Mouse (Mus musculus): ENCODE results near the gene Megf9. TPM values are rescaled to one million over a fixed set of nuclear protein-coding genes. Genes with fewer than 3 reads are reported as not detected.

Gene Megf9
- polyA plus RNA-seq, 1 experiment from 2014 or later: 5.0 TPM

- Histone ChIP-seq H3K36me3 (ENCODE audit: control insufficient read depth, insufficient read depth, low read length) (no peaks in the 10 kb centered on the region), H3K9ac (ENCODE audit: low read depth, low read length) (no peak overlapping the region), H3K27ac (ENCODE audit: low read depth, low read length) (no peak overlapping the region), H3K4me1 (replicated peaks; ENCODE audit: control insufficient read depth, insufficient read depth, low read length) (no peaks in the 10 kb centered on the region), H3K9me3 (ENCODE audit: control insufficient read depth, low read length) (no peaks in the 10 kb centered on the region), H3K4me2 (no peak overlapping the region), H3K4me3 (ENCODE audit: low read depth, low read length) (no peak overlapping the region), H3K27me3 (replicated peaks; ENCODE audit: control insufficient read depth, insufficient read depth, low read length) (no peaks in the 10 kb centered on the region)
- no peak for ATAC-seq (replicated peaks; ENCODE audit: low FRiP score)
- 74% methylated on average over 4 of the region's 4 CpGs for WGBS
- no peak for DNase-seq (ENCODE audit: low spot score)
Measured at GRCm38 (mm10) chr4:70481931-70482330, 52.9 kb downstream of the Megf9 start.

- ATAC-seq (replicated peaks; ENCODE audit: low FRiP score): no peak
- Histone ChIP-seq H3K36me3 (ENCODE audit: control insufficient read depth, insufficient read depth, low read length) (no peaks in the 10 kb centered on the region), H3K27me3 (replicated peaks; ENCODE audit: control insufficient read depth, insufficient read depth, low read length) (no peaks in the 10 kb centered on the region), H3K9ac (ENCODE audit: low read depth, low read length) (no peak overlapping the region), H3K27ac (ENCODE audit: low read depth, low read length) (no peak overlapping the region), H3K4me3 (ENCODE audit: low read depth, low read length) (no peak overlapping the region), H3K9me3 (ENCODE audit: control insufficient read depth, low read length) (no peaks in the 10 kb centered on the region), H3K4me1 (replicated peaks; ENCODE audit: control insufficient read depth, insufficient read depth, low read length) (no peaks in the 10 kb centered on the region), H3K4me2 (no peak overlapping the region)
- WGBS: 76% methylated on average over 2 of the region's 2 CpGs
- DNase-seq (ENCODE audit: low spot score): no peak
Measured at GRCm38 (mm10) chr4:70471398-70471797, 63.4 kb downstream of the Megf9 start.

GRCm38 (mm10) chr4:70465921-70466689 lies 68.7 kb downstream of the Megf9 start:
- Histone ChIP-seq H3K9me3 (ENCODE audit: control insufficient read depth, low read length) (no peaks in the 10 kb centered on the region), H3K4me1 (replicated peaks; ENCODE audit: control insufficient read depth, insufficient read depth, low read length) (no peaks in the 10 kb centered on the region), H3K4me3 (ENCODE audit: low read depth, low read length) (no peak overlapping the region), H3K36me3 (ENCODE audit: control insufficient read depth, insufficient read depth, low read length) (no peaks in the 10 kb centered on the region), H3K27ac (ENCODE audit: low read depth, low read length) (no peak overlapping the region), H3K9ac (ENCODE audit: low read depth, low read length) (no peak overlapping the region), H3K27me3 (replicated peaks; ENCODE audit: control insufficient read depth, insufficient read depth, low read length) (no peaks in the 10 kb centered on the region), H3K4me2 (no peak overlapping the region)
- ATAC-seq (replicated peaks; ENCODE audit: low FRiP score) (no peak), DNase-seq (ENCODE audit: low spot score) (no peak)
- WGBS: 77% methylated on average over 1 of the region's 1 CpGs

GRCm38 (mm10) chr4:70463302-70463701 lies 71.5 kb downstream of the Megf9 start:
- Histone ChIP-seq H3K9me3 (ENCODE audit: control insufficient read depth, low read length) (no peaks in the 10 kb centered on the region), H3K36me3 (ENCODE audit: control insufficient read depth, insufficient read depth, low read length) (no peaks in the 10 kb centered on the region), H3K4me2 (no peak overlapping the region), H3K4me1 (replicated peaks; ENCODE audit: control insufficient read depth, insufficient read depth, low read length) (no peaks in the 10 kb centered on the region), H3K27ac (ENCODE audit: low read depth, low read length) (no peak overlapping the region), H3K4me3 (ENCODE audit: low read depth, low read length) (no peak overlapping the region), H3K9ac (ENCODE audit: low read depth, low read length) (no peak overlapping the region), H3K27me3 (replicated peaks; ENCODE audit: control insufficient read depth, insufficient read depth, low read length) (no peaks in the 10 kb centered on the region)
- 77% methylated on average over 2 of the region's 2 CpGs for WGBS
- no peak for ATAC-seq (replicated peaks; ENCODE audit: low FRiP score)
- no peak for DNase-seq (ENCODE audit: low spot score)

- Histone ChIP-seq H3K4me1 (replicated peaks; ENCODE audit: control insufficient read depth, insufficient read depth, low read length) (no peaks in the 10 kb centered on the region), H3K9me3 (ENCODE audit: control insufficient read depth, low read length) (no peaks in the 10 kb centered on the region), H3K9ac (ENCODE audit: low read depth, low read length) (no peak overlapping the region), H3K4me3 (ENCODE audit: low read depth, low read length) (no peak overlapping the region), H3K4me2 (no peak overlapping the region), H3K36me3 (ENCODE audit: control insufficient read depth, insufficient read depth, low read length) (no peaks in the 10 kb centered on the region), H3K27ac (ENCODE audit: low read depth, low read length) (no peak overlapping the region), H3K27me3 (replicated peaks; ENCODE audit: control insufficient read depth, insufficient read depth, low read length) (no peaks in the 10 kb centered on the region)
- ATAC-seq (replicated peaks; ENCODE audit: low FRiP score) (no peak), DNase-seq (ENCODE audit: low spot score) (no peak)
Measured at GRCm38 (mm10) chr4:70461416-70461815, 73.4 kb downstream of the Megf9 start.

- 82% methylated on average over 3 of the region's 3 CpGs for WGBS
Measured at GRCm38 (mm10) chr4:70452161-70452560, 82.6 kb downstream of the Megf9 start.

GRCm38 (mm10) chr4:70451750-70452149 lies 83.0 kb downstream of the Megf9 start:
- Histone ChIP-seq H3K9me3 (ENCODE audit: control insufficient read depth, low read length) (no peaks in the 10 kb centered on the region), H3K36me3 (ENCODE audit: control insufficient read depth, insufficient read depth, low read length) (no peaks in the 10 kb centered on the region), H3K9ac (ENCODE audit: low read depth, low read length) (no peak overlapping the region), H3K4me2 (no peak overlapping the region), H3K4me3 (ENCODE audit: low read depth, low read length) (no peak overlapping the region), H3K4me1 (replicated peaks; ENCODE audit: control insufficient read depth, insufficient read depth, low read length) (no peaks in the 10 kb centered on the region), H3K27ac (ENCODE audit: low read depth, low read length) (no peak overlapping the region), H3K27me3 (replicated peaks; ENCODE audit: control insufficient read depth, insufficient read depth, low read length) (no peaks in the 10 kb centered on the region)
- no peak for DNase-seq (ENCODE audit: low spot score)
- no peak for ATAC-seq (replicated peaks; ENCODE audit: low FRiP score)
- 0% methylated on average over 2 of the region's 2 CpGs for WGBS

More at GRCm38 (mm10) chr4:70452161-70452560, 82.6 kb downstream of the Megf9 start:
- no peak overlapping the region for H3K4me2 ChIP-seq
- H3K4me1 ChIP-seq (replicated peaks; ENCODE audit: control insufficient read depth, insufficient read depth, low read length): no peaks in the 10 kb centered on the region
- DNase-seq (ENCODE audit: low spot score) (no peak), ATAC-seq (replicated peaks; ENCODE audit: low FRiP score) (no peak)
- no peaks in the 10 kb centered on the region for H3K9me3 ChIP-seq (ENCODE audit: control insufficient read depth, low read length)
- H3K36me3 ChIP-seq (ENCODE audit: control insufficient read depth, insufficient read depth, low read length): no peaks in the 10 kb centered on the region
- H3K4me3 ChIP-seq (ENCODE audit: low read depth, low read length): no peak overlapping the region
- H3K27me3 ChIP-seq (replicated peaks; ENCODE audit: control insufficient read depth, insufficient read depth, low read length): no peaks in the 10 kb centered on the region
- no peak overlapping the region for H3K27ac ChIP-seq (ENCODE audit: low read depth, low read length)
- H3K9ac ChIP-seq (ENCODE audit: low read depth, low read length): no peak overlapping the region

GRCm38 (mm10) chr4:70449668-70450067 lies 85.1 kb downstream of the Megf9 start:
- H3K4me1 ChIP-seq (replicated peaks; ENCODE audit: control insufficient read depth, insufficient read depth, low read length): no peaks in the 10 kb centered on the region
- no peak overlapping the region for H3K4me2 ChIP-seq
- no peak overlapping the region for H3K9ac ChIP-seq (ENCODE audit: low read depth, low read length)
- 70% methylated on average over 1 of the region's 1 CpGs for WGBS
- H3K9me3 ChIP-seq (ENCODE audit: control insufficient read depth, low read length): no peaks in the 10 kb centered on the region
- H3K4me3 ChIP-seq (ENCODE audit: low read depth, low read length): no peak overlapping the region
- no peak for ATAC-seq (replicated peaks; ENCODE audit: low FRiP score)
- no peak for DNase-seq (ENCODE audit: low spot score)
- H3K36me3 ChIP-seq (ENCODE audit: control insufficient read depth, insufficient read depth, low read length): no peaks in the 10 kb centered on the region
- no peak overlapping the region for H3K27ac ChIP-seq (ENCODE audit: low read depth, low read length)
- H3K27me3 ChIP-seq (replicated peaks; ENCODE audit: control insufficient read depth, insufficient read depth, low read length): no peaks in the 10 kb centered on the region

GRCm38 (mm10) chr4:70446774-70447173 lies 88.0 kb downstream of the Megf9 start:
- 87% methylated on average over 3 of the region's 3 CpGs for WGBS
- no peak for ATAC-seq (replicated peaks; ENCODE audit: low FRiP score)
- Histone ChIP-seq H3K27me3 (replicated peaks; ENCODE audit: control insufficient read depth, insufficient read depth, low read length) (no peaks in the 10 kb centered on the region), H3K4me2 (no peak overlapping the region), H3K4me1 (replicated peaks; ENCODE audit: control insufficient read depth, insufficient read depth, low read length) (no peaks in the 10 kb centered on the region), H3K27ac (ENCODE audit: low read depth, low read length) (no peak overlapping the region), H3K4me3 (ENCODE audit: low read depth, low read length) (no peak overlapping the region), H3K36me3 (ENCODE audit: control insufficient read depth, insufficient read depth, low read length) (no peaks in the 10 kb centered on the region), H3K9ac (ENCODE audit: low read depth, low read length) (no peak overlapping the region), H3K9me3 (ENCODE audit: control insufficient read depth, low read length) (no peaks in the 10 kb centered on the region)
- DNase-seq (ENCODE audit: low spot score): no peak

Data from liver, embryonic 11.5 days (tissue).